Mouse (Mus musculus) cerebellum, postnatal 14 days (tissue): ENCODE results near the gene Metrn.

Experiments used
- DNase-seq, 2 experiments: peaks; one replicate each; pipeline ENCODE4 v3.0.0; 2021; ENCODE audit warnings: mixed read lengths in 2 of 2

Gene Metrn

GRCm38 (mm10) chr17:25762591-25762990, 34.3 kb downstream of the Metrn start:
- DNase-seq = no peak

DNA sequence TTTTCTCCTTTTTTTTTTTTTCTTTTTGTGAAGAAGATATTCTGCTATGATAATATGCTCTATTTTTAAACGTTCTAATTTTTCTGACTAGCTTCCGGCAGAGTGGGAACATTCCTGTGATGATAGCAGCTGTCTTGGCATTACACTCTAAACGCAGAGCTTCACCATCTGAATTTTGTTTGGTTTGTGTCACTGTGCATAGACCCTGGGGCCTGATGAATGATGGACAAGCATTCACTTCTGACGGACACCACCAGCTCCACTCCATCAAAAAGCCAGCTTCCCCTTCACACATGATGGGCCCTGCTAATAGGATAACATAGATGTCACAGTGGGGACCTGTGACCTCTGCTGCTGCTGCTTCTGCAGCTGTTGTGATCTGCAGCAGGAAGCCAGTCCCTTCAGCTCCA, 35.4 kb downstream of the Metrn start:
- DNase-seq = no peak

- DNase-seq = no peak
These were observed 36.8 kb downstream of the Metrn start for GRCm38 (mm10) chr17:25760148-25760547.

DNA sequence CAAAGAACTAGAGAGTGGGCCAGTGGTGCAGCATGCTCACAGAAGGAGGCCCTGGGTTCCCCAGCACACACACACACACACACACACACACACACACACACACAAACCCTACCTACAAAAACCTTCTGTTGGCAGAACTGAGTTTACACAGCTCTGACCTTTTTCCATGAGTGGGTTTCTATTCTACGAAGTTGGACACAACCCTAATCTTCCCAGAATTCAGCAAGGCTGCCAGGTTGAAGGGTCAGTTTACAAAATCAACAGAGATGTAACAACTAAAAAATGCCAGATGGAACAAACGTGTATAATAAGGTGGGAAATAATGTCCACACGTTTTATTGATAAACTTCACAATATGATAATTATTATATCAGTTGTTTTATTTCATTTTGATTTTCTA, 39.2 kb downstream of the Metrn start:
- no peak for DNase-seq

- DNase-seq = no peak
These were observed 40.3 kb downstream of the Metrn start for GRCm38 (mm10) chr17:25756378-25757242.

- no peak for DNase-seq
These were observed 41.1 kb downstream of the Metrn start for GRCm38 (mm10) chr17:25755627-25756377.

DNA sequence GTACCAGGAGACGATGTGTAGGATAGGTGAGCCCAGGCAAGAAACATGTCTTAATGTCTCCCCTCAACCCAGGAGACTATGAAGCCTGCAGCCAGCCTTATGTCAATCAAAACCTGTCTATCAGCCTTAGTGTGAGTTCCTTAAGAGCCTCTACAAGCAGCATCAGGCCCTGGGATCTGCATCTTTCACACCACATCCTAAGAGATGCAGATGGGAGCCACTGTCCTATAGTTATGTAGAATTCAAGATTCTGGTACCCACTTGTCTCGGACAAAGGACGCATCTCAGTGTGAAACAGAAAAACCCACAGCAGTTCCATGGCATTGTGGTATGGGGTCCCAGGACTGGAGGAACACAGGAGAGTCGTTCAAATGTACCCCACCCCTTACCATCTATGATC, 41.9 kb downstream of the Metrn start:
- DNase-seq = no peak

- DNase-seq = no peak
These were observed 42.7 kb downstream of the Metrn start, which contains the start of gene Msln for GRCm38 (mm10) chr17:25754241-25754640. Msln (minus strand) TSS chr17:25754378.

- peak; percentile 50 to 79 for DNase-seq
These were observed 45.5 kb downstream of the Metrn start for GRCm38 (mm10) chr17:25751446-25751845.

GRCm38 (mm10) chr17:25749314-25749713, 47.6 kb downstream of the Metrn start:
- DNase-seq = no peak

DNA sequence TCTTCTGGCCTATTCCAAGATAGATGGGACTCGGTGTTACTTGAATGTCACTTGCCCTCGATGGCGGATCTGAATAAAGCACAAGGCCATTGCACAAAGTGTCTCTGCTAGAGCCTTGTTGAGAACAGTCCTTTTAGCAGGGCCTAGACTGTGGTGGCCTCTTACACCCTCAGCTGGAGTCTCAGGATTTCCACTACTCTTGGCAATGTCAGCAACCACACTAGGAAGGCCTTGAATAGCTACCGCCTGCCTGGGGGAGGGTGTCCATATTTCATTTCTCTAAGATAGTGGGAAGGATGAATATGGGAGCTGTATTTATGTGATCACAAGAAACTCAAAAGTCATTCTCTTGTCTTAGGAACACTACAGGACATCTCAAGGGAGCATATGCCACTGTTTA, 48.7 kb downstream of the Metrn start:
- no peak for DNase-seq

GRCm38 (mm10) chr17:25744311-25744710, 52.6 kb downstream of the Metrn start:
- DNase-seq = no peak

DNA sequence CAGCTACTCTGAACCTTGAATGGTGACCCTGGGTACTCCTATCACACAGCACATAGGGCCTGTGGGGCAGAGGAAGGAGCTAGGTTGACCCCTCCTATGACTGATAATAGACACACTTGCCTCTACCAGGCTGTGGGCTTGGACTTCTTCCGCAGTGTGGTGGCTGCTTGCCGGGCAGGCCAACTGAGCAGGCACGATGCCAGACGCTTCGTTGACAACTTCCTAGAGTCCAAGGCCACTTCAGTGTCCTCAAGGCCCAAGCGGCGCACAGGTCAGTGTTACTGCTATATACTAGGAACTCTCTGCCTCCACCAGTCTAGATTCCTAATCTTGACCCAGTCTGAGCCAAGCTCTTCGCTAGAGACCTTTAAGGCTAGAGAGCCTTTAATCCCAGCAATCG, 53.1 kb downstream of the Metrn start:
- peak in 1 of 2 experiments; percentile 32 for DNase-seq
